Mouse (Mus musculus) midbrain, embryonic 12.5 days (tissue): ENCODE data around the gene Arl15. TPM values are rescaled to one million over a fixed set of nuclear protein-coding genes. Genes with fewer than 3 reads are reported as not detected.
A peak's percentile ranks its signal among the peaks of the same experiment; 100 is the strongest.

Source experiments
- ATAC-seq: fragments of 200-750 bp; cut with Nextera tagmentation; 2 replicates; pipeline ENCODE4 v1.8.0; 2017; ENCODE audit warnings: low read depth, moderate TSS enrichment, moderate library complexity; ENCODE audit not compliant: low FRiP score
- H3K27ac ChIP-seq: fragments of 300-500 bp; sonication (generic); replicated peaks from 2 replicates; pipeline ENCODE4 v1.5.1; 2016; ENCODE audit warnings: mild to moderate bottlenecking
- H3K27me3 ChIP-seq: fragments of 300-500 bp; sonication (generic); 2 replicates; pipeline ENCODE4 v1.6.1; 2016; ENCODE audit warnings: mild to moderate bottlenecking
- H3K36me3 ChIP-seq: fragments of 300-500 bp; sonication (generic); 2 replicates; pipeline ENCODE4 v1.6.1; 2016
- H3K4me1 ChIP-seq: fragments of 300-500 bp; sonication (generic); 2 replicates; pipeline ENCODE4 v1.6.1; 2016
- H3K4me2 ChIP-seq: fragments of 300-500 bp; sonication (generic); replicated peaks from 2 replicates; pipeline ENCODE4 v1.6.1; 2016; ENCODE audit warnings: mild to moderate bottlenecking, moderate library complexity
- H3K4me3 ChIP-seq: fragments of 300-500 bp; sonication (generic); 2 replicates; pipeline ENCODE4 v1.5.1; 2016; ENCODE audit warnings: mild to moderate bottlenecking
- H3K9ac ChIP-seq: fragments of 300-500 bp; sonication (generic); replicated peaks from 2 replicates; pipeline ENCODE4 v1.6.1; 2016; ENCODE audit warnings: mild to moderate bottlenecking, moderate library complexity
- H3K9me3 ChIP-seq: fragments of 300-500 bp; sonication (generic); 2 replicates; pipeline ENCODE4 v1.6.1; 2016; ENCODE audit warnings: mild to moderate bottlenecking
- WGBS: fragments of 180-500 bp; shearing (Covaris S2); methylation state at CpG from one replicate; pipeline ENCODE4 v1.1.7; 2016; 5-methylcytosine and 5-hydroxymethylcytosine counted together
- polyA plus RNA-seq: library from polyadenylated mRNA; unstranded; fragments of >200 nt; fragmentation: Nextera tagmentation; extraction: Ambion mirVana; gene quantifications from 2 replicates; pipeline ENCODE4 v1.2.1, GENCODE M21; 2016

The Arl15 gene
- polyA plus RNA-seq, 1 experiment from 2014 or later = 13.2 TPM

DNA sequence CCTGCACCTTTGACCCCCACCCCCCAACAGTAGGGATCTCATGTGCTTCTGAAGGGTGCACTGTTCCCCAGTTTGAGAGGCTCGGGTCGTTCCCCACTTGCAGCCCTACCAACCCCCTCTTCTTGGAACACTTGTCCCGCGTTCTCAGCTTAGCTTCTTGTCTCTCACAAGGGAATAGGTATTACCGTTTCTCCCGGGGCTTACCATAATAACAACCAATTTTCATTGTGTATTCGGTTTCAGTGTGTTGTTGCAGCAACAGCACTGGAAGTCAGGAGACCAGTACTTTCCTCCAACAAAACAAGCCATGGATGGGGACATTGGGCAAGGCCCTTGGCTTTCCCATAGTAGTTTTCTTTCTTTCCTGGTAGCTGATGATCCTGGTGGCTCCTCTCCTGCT lies 145.8 kb downstream of the Arl15 start:
- no peaks in the 10 kb centered on the region for H3K27me3 ChIP-seq
- no peak overlapping the region for H3K9ac ChIP-seq
- H3K27ac ChIP-seq = no peak overlapping the region
- ATAC-seq = no peak
- no peaks in the 10 kb centered on the region for H3K36me3 ChIP-seq
- no peak overlapping the region for H3K4me3 ChIP-seq
- 86% methylated on average over 7 of the region's 7 CpGs for WGBS
- H3K4me2 ChIP-seq = no peak overlapping the region
- H3K4me1 ChIP-seq = no peaks in the 10 kb centered on the region
- H3K9me3 ChIP-seq = no peaks in the 10 kb centered on the region

DNA sequence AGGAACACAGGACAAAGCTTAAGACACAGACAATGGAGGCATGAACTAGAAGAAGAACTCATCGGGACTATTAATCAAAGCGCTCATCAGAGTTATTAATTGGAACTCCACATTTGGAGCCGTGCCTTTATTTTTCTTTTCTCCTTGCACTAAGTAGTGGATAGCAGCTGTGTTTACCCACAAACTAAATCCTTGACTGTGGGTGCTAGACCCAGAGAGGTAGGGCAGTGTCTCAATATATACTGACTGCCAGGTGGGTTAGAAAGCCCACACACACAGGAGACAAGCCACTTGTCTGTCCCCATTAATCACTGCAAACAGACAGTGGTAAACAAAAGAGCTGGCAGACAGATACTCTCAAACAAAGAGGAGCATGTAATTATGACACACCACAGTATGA lies 147.6 kb downstream of the Arl15 start:
- Histone ChIP-seq H3K9ac (no peak overlapping the region), H3K27me3 (no peaks in the 10 kb centered on the region), H3K36me3 (no peaks in the 10 kb centered on the region), H3K4me2 (no peak overlapping the region), H3K9me3 (no peaks in the 10 kb centered on the region), H3K27ac (no peak overlapping the region), H3K4me3 (no peak overlapping the region), H3K4me1 (no peaks in the 10 kb centered on the region)
- ATAC-seq = no peak
- WGBS = 82% methylated on average over 3 of the region's 3 CpGs

DNA sequence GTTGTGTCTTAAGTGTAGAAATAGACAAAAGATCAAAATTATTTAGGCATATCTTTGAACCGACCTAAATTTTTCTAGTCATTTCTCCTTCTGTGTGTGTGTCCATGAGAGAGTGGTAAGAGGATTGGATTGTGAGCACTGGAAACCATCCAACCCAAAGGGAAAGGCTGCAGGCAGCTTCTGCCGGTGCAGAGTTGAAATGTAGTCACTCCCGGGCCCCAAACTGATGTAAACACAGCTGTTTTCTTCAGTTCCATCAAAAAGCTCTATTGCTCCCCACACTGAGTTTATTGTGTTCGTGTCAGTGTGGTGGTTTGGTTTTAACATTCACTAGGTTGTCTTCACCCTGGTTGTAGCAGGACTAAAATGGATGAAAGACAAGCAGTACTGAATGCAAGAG lies 153.2 kb downstream of the Arl15 start:
- H3K27ac ChIP-seq = no peak overlapping the region
- H3K9ac ChIP-seq = no peak overlapping the region
- ATAC-seq = no peak
- H3K27me3 ChIP-seq = no peaks in the 10 kb centered on the region
- H3K4me3 ChIP-seq = no peak overlapping the region
- no peaks in the 10 kb centered on the region for H3K36me3 ChIP-seq
- H3K4me2 ChIP-seq = no peak overlapping the region
- 66% methylated on average over 4 of the region's 4 CpGs for WGBS
- no peaks in the 10 kb centered on the region for H3K9me3 ChIP-seq
- H3K4me1 ChIP-seq = peaks cover 7% of the 10 kb centered on the region

DNA sequence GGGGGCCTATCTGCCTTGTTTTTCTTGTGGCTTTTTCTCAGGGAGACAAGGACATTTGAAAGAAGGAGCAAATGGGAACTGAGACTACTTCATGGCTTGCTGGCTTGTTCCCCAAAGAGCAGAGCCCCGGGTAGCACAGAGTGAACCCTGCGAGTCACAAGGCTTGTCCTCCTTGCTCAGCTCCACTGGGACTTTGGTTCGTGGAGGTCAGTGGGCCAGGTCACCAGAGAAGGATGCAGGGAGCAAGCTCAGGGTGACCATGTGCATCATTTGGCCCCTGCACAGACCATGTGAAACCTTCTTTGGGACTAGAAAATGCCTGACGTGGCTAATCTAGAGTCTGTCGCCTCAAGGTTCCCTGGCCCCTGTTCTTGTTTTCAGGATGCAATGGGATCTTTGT lies 155.4 kb downstream of the Arl15 start:
- H3K4me2 ChIP-seq = no peak overlapping the region
- no peak for ATAC-seq
- no peak overlapping the region for H3K27ac ChIP-seq

DNA sequence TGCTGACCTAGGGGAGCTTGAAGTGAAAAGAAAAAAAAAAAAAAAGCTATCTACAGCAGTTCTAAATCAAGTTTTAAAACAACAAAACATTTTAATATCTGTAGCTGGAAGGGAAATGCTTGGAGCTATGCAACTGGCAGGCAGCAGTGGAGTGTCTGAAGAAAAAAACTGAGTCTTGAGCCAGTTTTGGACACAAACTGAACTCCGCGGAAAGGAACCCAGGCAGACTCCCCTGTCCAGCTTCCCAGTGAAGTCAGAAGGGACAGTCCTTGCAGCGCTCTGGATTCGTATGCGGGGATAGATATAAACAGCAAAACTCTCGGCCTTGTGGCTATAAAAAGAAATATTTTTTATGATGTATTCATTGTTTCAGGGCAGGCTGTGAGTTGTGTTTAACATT lies 155.8 kb downstream of the Arl15 start:
- Histone ChIP-seq H3K4me1 (peaks cover 7% of the 10 kb centered on the region), H3K4me2 (no peak overlapping the region), H3K9ac (no peak overlapping the region), H3K27me3 (no peaks in the 10 kb centered on the region), H3K9me3 (no peaks in the 10 kb centered on the region), H3K4me3 (no peak overlapping the region), H3K36me3 (no peaks in the 10 kb centered on the region), H3K27ac (no peak overlapping the region)
- no peak for ATAC-seq
- 93% methylated on average over 6 of the region's 6 CpGs for WGBS

More for the DNA sequence above, 155.4 kb downstream of the Arl15 start:
- H3K36me3 ChIP-seq = no peaks in the 10 kb centered on the region
- H3K9ac ChIP-seq = no peak overlapping the region
- 69% methylated on average over 5 of the region's 5 CpGs for WGBS
- H3K27me3 ChIP-seq = no peaks in the 10 kb centered on the region
- H3K4me1 ChIP-seq = peaks cover 7% of the 10 kb centered on the region
- H3K9me3 ChIP-seq = no peaks in the 10 kb centered on the region
- no peak overlapping the region for H3K4me3 ChIP-seq

DNA sequence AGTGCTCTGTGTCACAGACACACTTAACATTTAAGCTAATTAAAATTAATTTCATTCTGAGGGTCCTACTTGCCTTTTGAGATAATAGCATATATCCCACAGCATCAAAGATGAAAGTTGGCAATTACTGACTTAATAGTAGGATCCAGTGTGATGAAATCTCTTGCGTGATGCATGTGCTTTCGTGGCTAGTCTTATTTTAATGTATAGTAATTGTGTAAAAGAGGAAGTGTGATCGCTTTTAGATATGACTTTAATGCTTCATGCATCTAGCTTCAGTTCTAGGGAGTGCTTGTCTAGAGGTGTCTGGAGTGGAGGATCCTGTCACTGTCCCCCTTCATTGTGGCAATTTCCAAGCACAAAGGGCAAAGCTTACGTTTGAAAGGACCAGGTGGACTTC lies 163.1 kb downstream of the Arl15 start:
- Histone ChIP-seq H3K4me1 (no peaks in the 10 kb centered on the region), H3K9ac (no peak overlapping the region), H3K36me3 (no peaks in the 10 kb centered on the region), H3K27ac (no peak overlapping the region), H3K4me3 (no peak overlapping the region), H3K4me2 (no peak overlapping the region), H3K9me3 (no peaks in the 10 kb centered on the region), H3K27me3 (no peaks in the 10 kb centered on the region)
- no peak for ATAC-seq
- whole genome bisulfite sequencing = 87% methylated on average over 4 of the region's 4 CpGs

DNA sequence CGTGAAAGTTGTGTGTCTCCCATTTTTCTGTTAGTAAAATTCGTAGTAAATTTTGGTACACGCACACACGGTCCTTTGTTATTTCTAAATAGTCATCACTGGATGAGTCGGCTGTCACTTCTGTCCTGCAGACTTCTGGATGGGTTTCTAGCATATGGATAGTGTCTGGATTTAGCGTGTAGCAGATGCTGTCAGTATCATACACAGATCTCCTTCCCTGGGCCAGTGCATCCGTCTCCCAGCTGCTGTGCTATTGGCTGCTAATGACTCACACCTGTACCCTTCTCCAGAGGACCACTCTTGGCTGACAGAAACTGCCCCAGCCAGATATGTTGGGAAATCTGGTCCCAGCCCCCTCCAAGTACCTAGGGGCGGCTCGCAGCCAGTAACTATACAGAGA lies 170.6 kb downstream of the Arl15 start:
- H3K9me3 ChIP-seq = no peaks in the 10 kb centered on the region
- H3K36me3 ChIP-seq = no peaks in the 10 kb centered on the region
- no peak overlapping the region for H3K27ac ChIP-seq
- H3K4me2 ChIP-seq = no peak overlapping the region
- H3K9ac ChIP-seq = no peak overlapping the region
- WGBS = 93% methylated on average over 9 of the region's 9 CpGs
- no peaks in the 10 kb centered on the region for H3K27me3 ChIP-seq
- ATAC-seq = no peak
- H3K4me3 ChIP-seq = no peak overlapping the region
- H3K4me1 ChIP-seq = no peaks in the 10 kb centered on the region

DNA sequence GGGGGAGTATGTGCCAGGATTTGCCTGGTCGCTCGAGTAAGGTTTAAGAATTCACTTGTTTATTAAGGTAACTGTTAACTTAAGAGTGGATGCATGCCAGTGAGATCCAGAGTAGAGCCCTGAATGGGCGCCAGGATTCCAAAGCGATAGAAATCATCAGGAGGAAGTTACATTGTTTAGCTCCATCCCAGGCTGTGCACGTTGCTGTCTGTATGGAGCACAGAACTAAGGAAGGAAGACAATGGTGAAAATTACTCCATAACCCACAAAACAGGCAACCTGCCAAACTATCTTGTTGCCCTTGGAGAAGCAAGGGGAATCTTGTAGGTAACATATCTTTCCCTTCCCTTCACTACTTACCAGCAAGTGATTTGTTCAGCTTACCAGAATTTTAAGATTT lies 176.4 kb downstream of the Arl15 start:
- WGBS = 74% methylated on average over 5 of the region's 5 CpGs
- Histone ChIP-seq H3K4me3 (no peak overlapping the region), H3K9me3 (no peaks in the 10 kb centered on the region), H3K27ac (no peak overlapping the region), H3K4me1 (peaks cover 3% of the 10 kb centered on the region), H3K36me3 (no peaks in the 10 kb centered on the region), H3K9ac (no peak overlapping the region), H3K4me2 (no peak overlapping the region), H3K27me3 (peaks cover 8% of the 10 kb centered on the region; the same call in 1 of the 2 replicates)
- no peak for ATAC-seq

DNA sequence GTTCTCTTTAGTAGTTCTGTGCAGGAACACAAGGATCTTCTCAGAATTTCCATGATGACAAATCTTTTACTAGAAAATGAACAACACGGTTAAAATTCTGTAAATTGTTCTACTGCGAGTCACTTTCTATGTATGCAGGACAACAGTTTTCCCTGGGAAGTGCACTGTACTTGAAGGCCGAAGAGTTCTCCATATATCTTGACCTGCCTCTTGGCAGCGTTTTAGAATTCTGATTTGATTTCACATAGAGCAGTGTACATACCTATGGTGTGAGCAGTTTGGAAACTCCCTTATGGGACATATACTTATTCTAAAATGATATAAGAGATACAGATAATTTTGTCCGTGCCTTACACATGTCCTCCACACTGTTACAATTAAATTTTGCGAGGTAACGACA lies 178.1 kb downstream of the Arl15 start:
- peaks cover 6% of the 10 kb centered on the region for H3K4me1 ChIP-seq
- no peak overlapping the region for H3K9ac ChIP-seq
- H3K27ac ChIP-seq = no peak overlapping the region
- WGBS = 92% methylated on average over 7 of the region's 7 CpGs
- no peak overlapping the region for H3K4me3 ChIP-seq
- peaks cover 8% of the 10 kb centered on the region; the same call in 1 of the 2 replicates for H3K27me3 ChIP-seq
- ATAC-seq = no peak
- no peaks in the 10 kb centered on the region for H3K9me3 ChIP-seq
- no peaks in the 10 kb centered on the region for H3K36me3 ChIP-seq
- H3K4me2 ChIP-seq = no peak overlapping the region

DNA sequence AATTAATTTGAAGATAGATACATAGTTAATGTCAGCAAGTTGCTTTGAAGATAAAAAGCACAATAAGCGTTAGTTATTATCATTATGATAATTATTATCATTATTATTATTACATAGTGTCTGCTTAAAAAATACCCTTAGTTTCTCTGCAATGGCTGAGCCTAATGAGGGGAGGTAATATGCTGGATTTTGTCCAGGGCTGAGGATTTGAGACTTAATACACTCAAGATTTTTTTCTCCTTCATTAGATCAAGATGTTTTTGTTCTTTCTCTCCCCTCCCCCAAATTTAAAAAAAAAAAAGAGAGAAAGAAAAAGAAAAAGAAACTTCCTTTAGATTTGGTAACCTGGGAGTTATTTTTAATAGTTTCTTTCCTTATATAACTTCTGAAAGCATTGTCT lies 180.6 kb downstream of the Arl15 start:
- no peak for ATAC-seq
- WGBS = 67% methylated on average over 1 of the region's 1 CpGs
- H3K4me2 ChIP-seq = no peak overlapping the region

DNA sequence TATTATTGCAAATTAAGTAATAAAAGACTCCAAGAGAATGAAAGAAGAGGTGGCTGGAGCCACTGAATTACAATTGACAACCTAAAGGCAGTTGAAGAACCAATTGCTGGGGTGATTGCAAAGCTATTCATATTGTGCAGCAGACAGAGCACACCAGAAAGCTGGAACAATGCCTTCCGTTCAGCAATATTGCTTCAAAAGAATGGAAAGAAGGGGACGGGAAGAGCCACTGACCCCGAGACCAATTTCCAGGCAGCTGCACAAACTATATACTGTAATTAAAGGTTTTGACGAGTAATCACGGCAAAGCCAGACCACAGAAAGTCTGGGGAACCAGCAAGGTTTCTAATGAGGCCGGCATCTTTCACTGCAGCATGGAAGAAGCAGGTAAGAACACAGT lies 181.4 kb downstream of the Arl15 start:
- peaks cover 8% of the 10 kb centered on the region; the same call in 1 of the 2 replicates for H3K27me3 ChIP-seq
- no peak overlapping the region for H3K4me3 ChIP-seq
- peaks cover 16% of the 10 kb centered on the region for H3K4me1 ChIP-seq
- H3K36me3 ChIP-seq = no peaks in the 10 kb centered on the region
- 0 out of 2 replicates have a peak, but pooled peaks have one; percentile 54 for ATAC-seq
- H3K9ac ChIP-seq = no peak overlapping the region
- H3K9me3 ChIP-seq = no peaks in the 10 kb centered on the region
- 12% methylated on average over 6 of the region's 6 CpGs for WGBS
- H3K27ac ChIP-seq = no peak overlapping the region; the same call in 1 of the 2 replicates
- peak overlapping the region; percentile 14; the same call in 1 of the 2 replicates for H3K4me2 ChIP-seq

More for the DNA sequence above, 180.6 kb downstream of the Arl15 start:
- Histone ChIP-seq H3K27me3 (peaks cover 8% of the 10 kb centered on the region; the same call in 1 of the 2 replicates), H3K4me3 (no peak overlapping the region), H3K4me1 (peaks cover 9% of the 10 kb centered on the region), H3K27ac (no peak overlapping the region), H3K9ac (no peak overlapping the region), H3K9me3 (no peaks in the 10 kb centered on the region), H3K36me3 (no peaks in the 10 kb centered on the region)

DNA sequence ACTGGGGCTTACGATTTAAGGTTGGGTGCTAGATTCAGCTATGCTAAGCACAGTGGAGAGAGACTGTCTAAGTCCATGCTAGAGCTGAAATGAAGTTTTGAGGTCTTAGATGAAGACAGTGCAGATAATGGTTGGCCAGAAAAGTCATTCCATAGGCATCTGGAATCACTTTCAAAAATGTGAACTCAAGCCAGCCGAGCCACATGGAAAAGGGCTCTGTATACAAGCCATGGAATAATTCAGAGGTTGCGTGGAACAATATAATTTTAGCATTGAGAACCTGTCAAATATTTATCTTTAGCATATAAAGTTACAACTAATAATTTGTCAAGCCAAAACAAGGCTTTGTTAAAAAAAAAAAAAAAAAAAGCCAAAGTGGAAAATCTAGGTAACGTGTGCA lies 182.6 kb downstream of the Arl15 start:
- no peak for ATAC-seq
- H3K36me3 ChIP-seq = no peaks in the 10 kb centered on the region
- H3K9ac ChIP-seq = no peak overlapping the region
- no peaks in the 10 kb centered on the region for H3K9me3 ChIP-seq
- no peak overlapping the region for H3K27ac ChIP-seq
- WGBS = 86% methylated on average over 4 of the region's 4 CpGs
- peaks cover 8% of the 10 kb centered on the region; the same call in 1 of the 2 replicates for H3K27me3 ChIP-seq
- H3K4me2 ChIP-seq = no peak overlapping the region
- peaks cover 28% of the 10 kb centered on the region for H3K4me1 ChIP-seq
- no peak overlapping the region for H3K4me3 ChIP-seq

DNA sequence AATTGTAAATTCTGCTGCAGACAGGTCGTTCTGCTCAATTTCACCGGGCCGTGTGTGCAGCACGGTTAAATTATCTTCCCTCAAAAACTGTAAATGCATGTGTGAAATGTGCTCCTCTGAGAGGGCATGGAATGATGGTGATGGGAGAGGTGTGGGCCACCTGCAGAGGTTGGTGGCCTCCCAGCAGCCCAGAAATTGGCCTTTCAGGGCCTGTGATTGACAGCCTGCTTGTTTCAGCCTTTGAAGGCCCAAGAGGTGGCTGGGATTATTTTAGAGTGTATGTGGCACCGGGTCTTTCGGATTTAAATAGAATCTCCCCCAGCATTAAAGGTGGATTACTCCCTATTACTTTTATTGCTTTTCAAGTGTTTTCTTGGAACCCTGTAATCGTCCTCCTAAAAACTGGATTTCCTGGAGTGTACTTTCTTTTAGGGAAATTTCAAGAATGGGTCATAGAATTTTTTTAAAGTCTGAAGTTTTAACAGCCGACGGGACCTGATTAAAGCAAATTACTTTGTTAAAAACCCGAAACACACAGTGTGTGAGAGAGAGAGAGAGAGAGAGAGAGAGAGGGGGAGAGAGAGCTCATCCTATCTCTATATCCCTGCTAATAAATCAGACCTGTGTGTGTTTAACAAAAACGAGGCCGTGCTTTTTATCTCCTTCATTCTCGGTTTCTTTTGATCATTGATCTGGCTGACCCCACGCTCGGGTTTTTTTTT lies 186.6 kb downstream of the Arl15 start:
- peak; percentile 63 for ATAC-seq
- WGBS = 20% methylated on average over 15 of the region's 15 CpGs
- Histone ChIP-seq H3K4me2 (peak overlapping the region; percentile 40), H3K9ac (no peak overlapping the region), H3K4me1 (peaks cover 24% of the 10 kb centered on the region), H3K9me3 (no peaks in the 10 kb centered on the region), H3K27me3 (no peaks in the 10 kb centered on the region; the same call in 1 of the 2 replicates), H3K4me3 (no peak overlapping the region), H3K36me3 (no peaks in the 10 kb centered on the region), H3K27ac (no peak overlapping the region)
